Mouse (Mus musculus) liver, embryonic 16.5 days (tissue): Measurements from ENCODE around the gene Tuba1b. TPM values are rescaled to one million over a fixed set of nuclear protein-coding genes. Genes with fewer than 3 reads are reported as not detected.
"Not testable (repeated sequence)": the region's sequence is repeated elsewhere in the genome, so short reads cannot be mapped to it uniquely, and the experiment has no call there.

ENCODE experiments used
- ATAC-seq: fragments of 200-750 bp; cut with Nextera tagmentation; 2 replicates; pipeline ENCODE4 v1.8.0; 2017; ENCODE audit warnings: low read depth, mild to moderate bottlenecking, moderate number of reproducible peaks, moderate library complexity
- H3K27ac ChIP-seq: fragments of 300-500 bp; sonication (generic); 2 replicates; pipeline ENCODE4 v1.5.1; 2014; ENCODE audit warnings: mild to moderate bottlenecking, low read length
- H3K27me3 ChIP-seq: fragments of 300-500 bp; sonication (generic); 2 replicates; pipeline ENCODE4 v1.6.1; 2014; ENCODE audit warnings: low read depth, low read length, mixed read lengths; ENCODE audit not compliant: control insufficient read depth, insufficient read depth
- H3K36me3 ChIP-seq: fragments of 300-500 bp; sonication (generic); 2 replicates; pipeline ENCODE4 v1.6.1; 2014; ENCODE audit warnings: mild to moderate bottlenecking; ENCODE audit not compliant: control insufficient read depth, insufficient read depth
- H3K4me1 ChIP-seq: fragments of 300-500 bp; sonication (generic); 2 replicates; pipeline ENCODE4 v1.6.1; 2014; ENCODE audit warnings: low read depth, low read length, mixed read lengths; ENCODE audit not compliant: control insufficient read depth
- H3K4me2 ChIP-seq: fragments of 300-500 bp; sonication (generic); 2 replicates; pipeline ENCODE4 v1.6.1; 2014; ENCODE audit warnings: low read depth, low read length, mixed read lengths
- H3K4me3 ChIP-seq: fragments of 300-500 bp; sonication (generic); 2 replicates; pipeline ENCODE4 v1.5.1; 2014; ENCODE audit warnings: low read depth, mild to moderate bottlenecking, low read length
- H3K9ac ChIP-seq: fragments of 300-500 bp; sonication (generic); 2 replicates; pipeline ENCODE4 v1.6.1; 2014; ENCODE audit warnings: low read depth, low read length
- H3K9me3 ChIP-seq: fragments of 300-500 bp; sonication (generic); replicated peaks from 2 replicates; pipeline ENCODE4 v1.6.1; 2016; ENCODE audit warnings: low read length; ENCODE audit not compliant: control insufficient read depth
- WGBS: fragments of 180-500 bp; shearing (Covaris S2); extraction: QIAGEN DNeasy Blood & Tissue Kit; methylation state at CpG from one replicate; pipeline ENCODE4 v1.1.7; 2014; ENCODE audit not compliant: insufficient replicate concordance; 5-methylcytosine and 5-hydroxymethylcytosine counted together
- polyA plus RNA-seq: library from polyadenylated mRNA; unstranded; fragments of >200 nt; fragmentation: Nextera tagmentation; extraction: Ambion mirVana; gene quantifications from 2 replicates; pipeline ENCODE4 v1.2.1, GENCODE M21; 2015

The Tuba1b gene
- polyA plus RNA-seq, 1 experiment from 2014 or later, result 934 TPM

- no peak for ATAC-seq
- H3K9me3 ChIP-seq, result no peaks in the 10 kb centered on the region
- no peaks in the 10 kb centered on the region for H3K36me3 ChIP-seq
- peaks cover 6% of the 10 kb centered on the region for H3K4me1 ChIP-seq
- no peak overlapping the region for H3K27ac ChIP-seq
- H3K27me3 ChIP-seq, result no peaks in the 10 kb centered on the region
- no peak overlapping the region for H3K4me2 ChIP-seq
- 65% methylated on average over 9 of the region's 9 CpGs for WGBS
- H3K9ac ChIP-seq, result no peak overlapping the region
- H3K4me3 ChIP-seq, result no peak overlapping the region
Observed at GRCm38 (mm10) chr15:98973015-98973614, 38.8 kb upstream of the Tuba1b start.

DNA sequence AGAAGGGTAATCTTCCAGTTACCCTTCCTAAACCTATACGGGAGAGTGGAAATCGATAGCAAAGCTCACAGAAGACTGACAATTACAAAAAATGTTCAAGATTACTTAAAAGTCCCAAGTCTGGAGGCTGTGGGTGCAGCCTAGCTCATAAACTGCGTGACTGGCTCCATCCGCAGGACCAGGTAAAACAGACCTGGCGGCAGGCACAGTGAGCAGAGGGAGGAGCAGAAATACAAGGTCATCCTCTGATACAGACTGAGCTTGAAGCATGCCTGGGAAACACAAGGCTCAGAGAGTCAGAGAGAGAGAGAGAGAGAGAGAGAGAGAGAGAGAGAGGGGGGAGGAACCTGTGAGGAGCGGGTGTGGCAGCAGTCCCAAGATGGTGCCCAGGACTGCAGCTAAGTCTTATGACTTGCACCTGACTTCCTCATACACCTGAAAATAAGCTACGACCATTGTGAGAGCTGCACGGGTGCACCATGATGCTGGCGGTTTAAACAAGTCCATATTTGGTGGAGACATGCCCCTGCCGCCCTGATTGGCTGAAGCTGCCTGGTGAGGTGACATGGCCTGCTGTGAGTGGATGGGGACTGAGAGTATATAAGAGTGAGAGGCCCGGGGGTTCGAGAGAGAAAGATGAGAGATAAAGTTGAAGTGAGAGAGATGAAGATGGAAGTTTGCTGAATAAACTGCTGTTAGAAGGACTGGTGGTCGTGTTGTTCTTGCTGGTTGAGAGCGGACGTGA is 37.4 kb upstream of the Tuba1b start:
- H3K4me1 ChIP-seq, H3K4me3 ChIP-seq, ATAC-seq, H3K9ac ChIP-seq, H3K27me3 ChIP-seq, H3K27ac ChIP-seq, H3K9me3 ChIP-seq, H3K4me2 ChIP-seq, H3K36me3 ChIP-seq: not testable (repeated sequence)
- 65% methylated on average over 15 of the region's 15 CpGs for WGBS

DNA sequence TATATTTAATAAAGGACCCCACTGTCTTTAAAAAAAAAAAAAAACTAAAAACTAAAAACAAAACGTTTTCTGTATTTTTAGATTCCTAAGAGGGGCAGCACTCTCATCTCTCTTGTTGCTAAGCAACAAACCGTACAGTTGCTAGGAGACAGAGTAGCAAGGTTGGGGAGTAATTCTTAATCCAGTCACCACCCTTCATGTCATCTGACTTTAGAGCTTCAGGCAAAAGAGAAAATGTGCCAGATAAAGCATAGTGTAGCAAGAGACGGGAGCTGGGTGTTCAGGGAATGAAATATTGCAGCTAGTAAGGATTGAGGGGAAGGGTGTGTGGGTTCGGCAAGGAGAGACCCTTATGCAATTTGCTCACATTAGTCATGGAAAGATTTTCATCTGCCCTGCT is 36.7 kb upstream of the Tuba1b start:
- whole genome bisulfite sequencing, result 45% methylated on average over 4 of the region's 4 CpGs
- Histone ChIP-seq H3K4me1 (peaks cover 6% of the 10 kb centered on the region), H3K27me3 (no peaks in the 10 kb centered on the region), H3K27ac (no peak overlapping the region), H3K36me3 (no peaks in the 10 kb centered on the region), H3K4me2 (no peak overlapping the region), H3K9ac (no peak overlapping the region), H3K9me3 (no peaks in the 10 kb centered on the region), H3K4me3 (no peak overlapping the region)
- ATAC-seq, result no peak

GRCm38 (mm10) chr15:98969372-98970101 is 35.2 kb upstream of the Tuba1b start:
- no peak overlapping the region for H3K9ac ChIP-seq
- WGBS, result 27% methylated on average over 16 of the region's 16 CpGs

DNA sequence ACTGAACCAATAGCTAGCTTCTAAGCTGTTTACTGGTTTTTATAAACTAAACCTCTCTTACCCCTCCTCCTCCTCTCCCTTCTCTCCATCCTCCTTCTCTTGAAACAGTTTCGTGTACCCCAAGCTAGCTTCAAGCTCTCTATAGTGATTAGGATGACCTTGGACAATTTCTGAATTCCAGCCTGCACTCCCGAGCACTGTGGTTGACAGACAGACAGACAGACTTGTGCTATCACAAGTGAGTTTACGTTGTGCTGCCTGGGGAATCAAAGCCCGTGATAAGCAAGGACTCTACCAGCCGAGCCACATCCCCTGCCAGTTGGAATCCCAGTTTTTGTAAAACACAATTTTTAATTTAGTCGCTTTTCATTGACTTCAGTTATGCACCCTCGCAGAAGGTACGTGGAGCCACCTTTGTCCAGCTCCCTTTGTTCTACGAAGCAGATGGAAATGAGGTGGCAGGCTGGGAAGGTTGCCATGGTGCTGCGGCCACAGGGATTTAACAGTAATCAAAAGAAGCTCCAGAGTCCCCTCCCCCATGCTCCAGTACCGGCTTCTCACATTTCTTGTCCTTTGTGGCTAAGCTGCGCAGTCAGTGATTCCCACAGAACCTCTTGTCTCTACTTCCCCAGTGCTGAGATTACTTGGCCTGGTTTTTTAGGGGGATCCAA is 34.5 kb upstream of the Tuba1b start:
- no peak overlapping the region for H3K27ac ChIP-seq
- H3K9ac ChIP-seq, result no peak overlapping the region
- H3K27me3 ChIP-seq, result no peaks in the 10 kb centered on the region

More at GRCm38 (mm10) chr15:98969372-98970101, 35.2 kb upstream of the Tuba1b start:
- Histone ChIP-seq H3K4me1 (peaks cover 6% of the 10 kb centered on the region), H3K27me3 (no peaks in the 10 kb centered on the region), H3K27ac (no peak overlapping the region), H3K9me3 (no peaks in the 10 kb centered on the region), H3K36me3 (no peaks in the 10 kb centered on the region), H3K4me3 (no peak overlapping the region), H3K4me2 (no peak overlapping the region)
- ATAC-seq, result no peak

DNA sequence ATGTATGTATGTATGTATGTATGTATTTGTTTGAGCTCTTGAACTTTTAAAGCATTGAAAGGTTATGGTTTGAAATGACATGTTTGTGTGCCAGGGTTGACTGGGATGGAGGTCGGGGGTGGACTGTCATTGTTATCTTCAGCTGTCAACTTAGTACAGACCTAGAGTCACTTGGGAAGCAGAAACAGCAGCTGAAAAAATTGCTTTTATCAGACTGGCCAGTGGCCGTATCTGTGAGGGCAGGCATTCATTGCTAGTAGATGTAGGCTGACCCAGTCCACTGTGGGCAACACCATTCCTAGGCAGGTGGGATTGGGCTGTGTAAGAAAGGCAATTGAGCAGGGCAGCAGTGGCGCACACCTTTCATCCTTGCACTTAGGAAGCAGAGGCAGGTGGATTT is 25.2 kb upstream of the Tuba1b start:
- no peak overlapping the region for H3K4me2 ChIP-seq
- H3K27me3 ChIP-seq, result peaks cover 5% of the 10 kb centered on the region
- H3K27ac ChIP-seq, result no peak overlapping the region
- H3K9me3 ChIP-seq, result no peaks in the 10 kb centered on the region
- no peaks in the 10 kb centered on the region for H3K36me3 ChIP-seq
- H3K4me1 ChIP-seq, result peaks cover 2% of the 10 kb centered on the region; the same call in 1 of the 2 replicates
- WGBS, result 41% methylated on average over 3 of the region's 3 CpGs
- H3K4me3 ChIP-seq, result no peak overlapping the region
- H3K9ac ChIP-seq, result no peak overlapping the region
- no peak for ATAC-seq

More for the DNA sequence above, 34.5 kb upstream of the Tuba1b start:
- Histone ChIP-seq H3K4me1 (peaks cover 6% of the 10 kb centered on the region), H3K4me3 (no peak overlapping the region), H3K36me3 (no peaks in the 10 kb centered on the region), H3K9me3 (no peaks in the 10 kb centered on the region), H3K4me2 (no peak overlapping the region)
- WGBS, result 41% methylated on average over 12 of the region's 12 CpGs
- no peak for ATAC-seq

DNA sequence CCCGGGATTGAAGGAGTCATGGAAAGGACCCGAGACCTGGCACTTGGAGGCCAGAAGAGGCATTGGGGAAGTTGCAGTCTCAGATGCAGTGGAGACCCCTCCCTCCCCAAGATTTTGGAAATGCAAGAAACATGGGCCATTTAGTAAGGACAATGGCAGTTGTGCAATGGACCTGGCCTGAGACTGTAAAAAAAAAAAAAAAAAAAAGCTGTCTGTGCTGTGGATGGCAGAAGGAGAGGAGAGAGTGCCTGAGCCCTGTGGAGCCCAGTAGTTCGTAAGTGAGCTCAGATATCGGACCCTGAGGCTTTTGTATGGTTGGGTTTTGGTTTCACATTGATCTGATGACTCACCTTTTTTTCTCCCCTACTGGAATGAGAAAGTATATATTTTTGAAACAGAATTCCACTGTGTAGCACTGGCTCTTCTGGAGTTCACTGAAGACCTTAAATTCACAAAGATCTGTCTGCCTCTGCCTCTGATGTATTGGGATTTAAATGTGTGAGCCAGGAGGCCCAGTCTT is 24.6 kb upstream of the Tuba1b start:
- no peak overlapping the region for H3K4me3 ChIP-seq
- peaks cover 11% of the 10 kb centered on the region for H3K27me3 ChIP-seq
- H3K4me2 ChIP-seq, result no peak overlapping the region
- H3K36me3 ChIP-seq, result no peaks in the 10 kb centered on the region
- H3K9me3 ChIP-seq, result no peaks in the 10 kb centered on the region
- H3K9ac ChIP-seq, result no peak overlapping the region
- no peak for ATAC-seq
- no peak overlapping the region for H3K27ac ChIP-seq
- peaks cover 2% of the 10 kb centered on the region; the same call in 1 of the 2 replicates for H3K4me1 ChIP-seq
- 70% methylated on average over 4 of the region's 4 CpGs for WGBS

- H3K9ac ChIP-seq, result no peak overlapping the region
- H3K4me2 ChIP-seq, result no peak overlapping the region
- 57% methylated on average over 5 of the region's 5 CpGs for WGBS
- H3K4me1 ChIP-seq, result peaks cover 12% of the 10 kb centered on the region
- H3K27me3 ChIP-seq, result peaks cover 18% of the 10 kb centered on the region
- no peak overlapping the region for H3K4me3 ChIP-seq
- no peak for ATAC-seq
- no peak overlapping the region for H3K27ac ChIP-seq
- H3K36me3 ChIP-seq, result no peaks in the 10 kb centered on the region
- H3K9me3 ChIP-seq, result no peaks in the 10 kb centered on the region
Observed at GRCm38 (mm10) chr15:98957475-98957874, 23.1 kb upstream of the Tuba1b start.
